Mouse (Mus musculus) kidney, embryonic 16.5 days (tissue): ENCODE results near the gene Olfr116. TPM values are rescaled to one million over a fixed set of nuclear protein-coding genes. Genes with fewer than 3 reads are reported as not detected.

Experiments
- ATAC-seq: fragments of 200-750 bp; cut with Nextera tagmentation; 2 replicates; pipeline ENCODE4 v1.8.0; 2017; ENCODE audit warnings: moderate TSS enrichment; ENCODE audit not compliant: low FRiP score, low TSS enrichment
- H3K27ac ChIP-seq: fragments of 300-500 bp; sonication (generic); 2 replicates; pipeline ENCODE4 v1.5.1; 2014; ENCODE audit warnings: low read length
- H3K27me3 ChIP-seq: fragments of 300-500 bp; sonication (generic); 2 replicates; pipeline ENCODE4 v1.6.1; 2014; ENCODE audit warnings: low read length, control low read depth, mixed read lengths; ENCODE audit not compliant: insufficient read depth
- H3K36me3 ChIP-seq: fragments of 300-500 bp; sonication (generic); 2 replicates; pipeline ENCODE4 v1.6.1; 2014; ENCODE audit warnings: low read length, control low read depth, mixed read lengths; ENCODE audit not compliant: insufficient read depth
- H3K4me1 ChIP-seq: fragments of 300-500 bp; sonication (generic); 2 replicates; pipeline ENCODE4 v1.6.1; 2014; ENCODE audit warnings: low read length, control low read depth, mixed read lengths; ENCODE audit not compliant: insufficient read depth
- H3K4me2 ChIP-seq: fragments of 300-500 bp; sonication (generic); replicated peaks from 2 replicates; pipeline ENCODE4 v1.6.1; 2014; ENCODE audit warnings: low read depth, low read length
- H3K4me3 ChIP-seq: fragments of 300-500 bp; sonication (generic); 2 replicates; pipeline ENCODE4 v1.5.1; 2014; ENCODE audit warnings: mild to moderate bottlenecking, low read length
- H3K9ac ChIP-seq: fragments of 300-500 bp; sonication (generic); replicated peaks from 2 replicates; pipeline ENCODE4 v1.6.1; 2014; ENCODE audit warnings: low read length
- H3K9me3 ChIP-seq: fragments of 300-500 bp; sonication (generic); 2 replicates; pipeline ENCODE4 v1.6.1; 2016; ENCODE audit warnings: low read length, control low read depth
- WGBS: fragments of 180-500 bp; shearing (Covaris S2); extraction: QIAGEN DNeasy Blood & Tissue Kit; methylation state at CpG from one replicate; pipeline ENCODE4 v1.1.7; 2014; 5-methylcytosine and 5-hydroxymethylcytosine counted together
- polyA plus RNA-seq: library from polyadenylated mRNA; unstranded; fragments of >200 nt; fragmentation: Nextera tagmentation; extraction: Ambion mirVana; gene quantifications from 2 replicates; pipeline ENCODE4 v1.2.1, GENCODE M21; 2015

Olfr116 gene
- polyA plus RNA-seq: not detected in 2 replicates

- H3K4me3 ChIP-seq: no peak within 1 kb of the TSS
- WGBS: 85% methylated on average over 2 of the region's 2 CpGs
- ATAC-seq: no peak
- no peaks in the 10 kb centered on the region for H3K4me1 ChIP-seq
- H3K36me3 ChIP-seq: no peaks in the 10 kb centered on the region
- H3K9me3 ChIP-seq: peaks cover 6% of the 10 kb centered on the region
- no peaks in the 10 kb centered on the region for H3K27me3 ChIP-seq
- H3K27ac ChIP-seq: no peak within 1 kb of the TSS
- no peak within 1 kb of the TSS for H3K4me2 ChIP-seq
- H3K9ac ChIP-seq: no peak within 1 kb of the TSS
These were observed at the start of gene Olfr116, which contains the start of gene Olfr115 for GRCm38 (mm10) chr17:37627009-37627408. Gene Olfr116, minus strand, starts transcription at chr17:37627199. Gene Olfr115, minus strand, starts transcription at chr17:37627109.

- ATAC-seq: no peak
- no peak within 1 kb of the TSS for H3K27ac ChIP-seq
- no peaks in the 10 kb centered on the region for H3K27me3 ChIP-seq
- H3K9me3 ChIP-seq: no peaks in the 10 kb centered on the region
- H3K4me3 ChIP-seq: no peak within 1 kb of the TSS
- no peak within 1 kb of the TSS for H3K9ac ChIP-seq
- 68% methylated on average over 2 of the region's 2 CpGs for WGBS
- no peak within 1 kb of the TSS for H3K4me2 ChIP-seq
- H3K4me1 ChIP-seq: no peaks in the 10 kb centered on the region
- no peaks in the 10 kb centered on the region for H3K36me3 ChIP-seq
These were observed 39.7 kb upstream of the Olfr116 start, which contains the start of gene Olfr118 for GRCm38 (mm10) chr17:37666688-37667087. Gene Olfr118, plus strand, starts transcription at chr17:37666988.

- WGBS: 47% methylated on average over 1 of the region's 1 CpGs
- H3K9me3 ChIP-seq: no peaks in the 10 kb centered on the region
- no peak within 1 kb of the TSS for H3K9ac ChIP-seq
These were observed 36.7 kb upstream of the Olfr116 start, which contains the start of gene Olfr117 for GRCm38 (mm10) chr17:37663682-37664081. Gene Olfr117, minus strand, starts transcription at chr17:37663782.

GRCm38 (mm10) chr17:37592643-37593042 is 34.4 kb downstream of the Olfr116 start, which contains the start of gene Olfr114:
Gene Olfr114, minus strand, starts transcription at chr17:37592743.
- no peaks in the 10 kb centered on the region for H3K27me3 ChIP-seq
- no peaks in the 10 kb centered on the region for H3K4me1 ChIP-seq
- H3K27ac ChIP-seq: no peak within 1 kb of the TSS
- no peak within 1 kb of the TSS for H3K4me2 ChIP-seq
- H3K4me3 ChIP-seq: no peak within 1 kb of the TSS
- ATAC-seq: no peak
- no peak within 1 kb of the TSS for H3K9ac ChIP-seq
- H3K36me3 ChIP-seq: no peaks in the 10 kb centered on the region
- H3K9me3 ChIP-seq: no peaks in the 10 kb centered on the region

More at GRCm38 (mm10) chr17:37663682-37664081, 36.7 kb upstream of the Olfr116 start, which contains the start of gene Olfr117:
- no peaks in the 10 kb centered on the region for H3K4me1 ChIP-seq
- no peak for ATAC-seq
- H3K4me3 ChIP-seq: no peak within 1 kb of the TSS
- no peak within 1 kb of the TSS for H3K4me2 ChIP-seq
- H3K36me3 ChIP-seq: no peaks in the 10 kb centered on the region
- H3K27ac ChIP-seq: no peak within 1 kb of the TSS
- no peaks in the 10 kb centered on the region for H3K27me3 ChIP-seq

- H3K27me3 ChIP-seq: no peaks in the 10 kb centered on the region
- no peaks in the 10 kb centered on the region for H3K36me3 ChIP-seq
- no peak for ATAC-seq
- no peaks in the 10 kb centered on the region for H3K9me3 ChIP-seq
- no peak within 1 kb of the TSS for H3K4me3 ChIP-seq
- no peak within 1 kb of the TSS for H3K4me2 ChIP-seq
- H3K4me1 ChIP-seq: no peaks in the 10 kb centered on the region
- no peak within 1 kb of the TSS for H3K9ac ChIP-seq
- no peak within 1 kb of the TSS for H3K27ac ChIP-seq
These were observed 49.4 kb downstream of the Olfr116 start, which contains the start of gene Olfr113 for GRCm38 (mm10) chr17:37577563-37577962. Gene Olfr113, minus strand, starts transcription at chr17:37577663.

Other genes starting within 250 kb of the Olfr116 start
- not detected in 2 replicates for gene Olfr105-ps, start 248.2 kb downstream of the Olfr116 start, polyA plus RNA-seq
- gene Olfr106-ps, start 236.8 kb downstream of the Olfr116 start, polyA plus RNA-seq: not detected in 2 replicates
- gene Olfr107, start 228.0 kb downstream of the Olfr116 start, polyA plus RNA-seq: not detected in 2 replicates
- gene Olfr108, start 181.7 kb downstream of the Olfr116 start, polyA plus RNA-seq: not detected in 2 replicates
- gene Olfr109, start 168.3 kb downstream of the Olfr116 start, polyA plus RNA-seq: not detected in 2 replicates
- not detected in 2 replicates for gene H2-M2, start 143.6 kb downstream of the Olfr116 start, polyA plus RNA-seq
- not detected in 2 replicates for gene Olfr110, start 134.7 kb downstream of the Olfr116 start, polyA plus RNA-seq
- not detected in 2 replicates for gene Olfr111, start 119.2 kb downstream of the Olfr116 start, polyA plus RNA-seq
- not detected in 2 replicates for gene Olfr112, start 57.7 kb downstream of the Olfr116 start, polyA plus RNA-seq
- not detected in 2 replicates for gene Olfr113, start 49.5 kb downstream of the Olfr116 start, polyA plus RNA-seq
- not detected in 2 replicates for gene Olfr114, start 34.5 kb downstream of the Olfr116 start, polyA plus RNA-seq
- not detected in 2 replicates for gene Olfr115, start 90 bp downstream of the Olfr116 start, polyA plus RNA-seq
- gene Olfr117, start 36.6 kb upstream of the Olfr116 start, polyA plus RNA-seq: not detected in 2 replicates
- gene Olfr118, start 39.8 kb upstream of the Olfr116 start, polyA plus RNA-seq: not detected in 2 replicates
- not detected in 2 replicates for gene Olfr119, start 69.4 kb upstream of the Olfr116 start, polyA plus RNA-seq
- not detected in 2 replicates for gene Olfr120, start 94.6 kb upstream of the Olfr116 start, polyA plus RNA-seq
- not detected in 2 replicates for gene Olfr121, start 121.7 kb upstream of the Olfr116 start, polyA plus RNA-seq
- not detected in 2 replicates for gene Olfr122, start 141.4 kb upstream of the Olfr116 start, polyA plus RNA-seq
- not detected in 2 replicates for gene Olfr123, start 166.3 kb upstream of the Olfr116 start, polyA plus RNA-seq
- not detected in 2 replicates for gene Olfr124, start 172.7 kb upstream of the Olfr116 start, polyA plus RNA-seq
- not detected in 2 replicates for gene Olfr125, start 205.8 kb upstream of the Olfr116 start, polyA plus RNA-seq
- gene Olfr126, start 220.3 kb upstream of the Olfr116 start, polyA plus RNA-seq: not detected in 2 replicates